Mouse (Mus musculus): ENCODE measurements around the gene Klhl21. TPM values are rescaled to one million over a fixed set of nuclear protein-coding genes. Genes with fewer than 3 reads are reported as not detected.

Gene Klhl21
- polyA plus RNA-seq, 1 experiment from 2014 or later: 10.6 TPM

GRCm38 (mm10) chr4:152011171-152011760 lies 2.7 kb downstream of the Klhl21 start:
- peak overlapping the region; percentile 79 for H3K4me3 ChIP-seq (replicated peaks)
- no peak for ATAC-seq
- peaks cover 38% of the 10 kb centered on the region for H3K4me1 ChIP-seq (replicated peaks)
- H3K27ac ChIP-seq: 0 out of 2 replicates have a peak overlapping the region, but pooled peaks have one; percentile 29
- H3K4me2 ChIP-seq (replicated peaks): peak overlapping the region; percentile 96
- 77% methylated on average over 8 of the region's 8 CpGs for WGBS
- H3K9me3 ChIP-seq: no peaks in the 10 kb centered on the region
- peaks cover 10% of the 10 kb centered on the region for H3K36me3 ChIP-seq
- no peaks in the 10 kb centered on the region for H3K27me3 ChIP-seq (replicated peaks)
- H3K9ac ChIP-seq: peak overlapping the region; percentile 65; the same call in 1 of the 2 replicates

DNA sequence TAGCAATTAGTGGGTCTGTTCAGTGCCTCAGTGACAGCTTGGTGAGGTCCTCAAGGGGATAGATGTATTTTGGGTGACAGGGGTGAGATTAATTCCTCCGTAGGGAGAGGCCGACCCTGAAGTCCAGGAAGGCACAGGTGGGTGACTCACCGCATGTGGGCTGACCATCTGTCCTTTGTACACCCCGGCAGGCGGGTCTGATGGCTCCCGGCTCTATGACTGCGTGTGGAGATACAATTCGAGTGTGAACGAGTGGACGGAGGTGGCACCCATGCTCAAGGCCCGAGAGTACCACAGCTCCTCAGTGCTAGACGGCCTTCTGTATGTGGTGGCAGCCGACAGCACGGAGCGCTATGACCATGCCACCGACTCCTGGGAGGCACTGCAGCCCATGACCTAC lies 3.5 kb downstream of the Klhl21 start:
- no peaks in the 10 kb centered on the region for H3K9me3 ChIP-seq
- WGBS: 90% methylated on average over 16 of the region's 16 CpGs
- no peak for ATAC-seq

DNA sequence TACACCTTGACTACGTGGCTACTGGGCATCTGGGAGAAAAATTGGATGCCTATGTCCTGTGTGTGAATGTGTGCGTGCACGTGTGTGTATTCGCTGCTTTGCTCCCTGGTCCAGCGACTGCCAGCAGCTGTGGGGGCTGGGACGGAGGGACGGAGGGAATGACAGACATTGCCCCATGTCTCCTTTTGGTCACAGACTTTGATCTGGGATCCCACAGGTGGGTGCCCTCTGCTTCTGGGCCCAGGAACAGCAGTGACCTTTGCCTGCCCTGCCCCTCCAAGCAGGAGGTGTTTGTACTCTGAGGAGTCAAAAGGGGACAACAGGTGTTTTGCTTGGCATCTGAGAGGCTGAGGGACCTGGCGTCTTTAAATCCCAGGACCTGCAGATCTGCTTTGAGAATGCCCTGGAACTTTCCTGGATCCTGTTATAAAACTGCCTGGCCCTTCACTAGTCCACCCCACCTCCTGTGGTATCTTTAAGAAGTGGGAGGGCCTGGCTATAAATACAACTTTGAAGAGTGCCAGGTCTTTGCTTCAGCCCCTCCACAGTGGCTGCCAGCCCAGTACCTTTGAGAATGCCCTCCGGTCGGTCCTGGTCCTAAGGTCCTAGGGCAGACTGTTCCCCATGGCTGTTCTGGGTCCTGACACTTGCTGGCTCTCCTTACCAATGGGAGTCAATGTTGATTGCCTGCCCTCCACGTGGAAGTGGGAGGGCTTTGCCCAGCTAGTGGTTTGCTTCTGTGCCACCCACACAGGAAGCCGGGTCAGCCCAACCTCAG lies 4.6 kb downstream of the Klhl21 start:
- no peak overlapping the region for H3K4me3 ChIP-seq (replicated peaks)
- 82% methylated on average over 12 of the region's 12 CpGs for WGBS
- H3K4me1 ChIP-seq (replicated peaks): peaks cover 27% of the 10 kb centered on the region
- no peak for ATAC-seq
- peaks cover 12% of the 10 kb centered on the region for H3K36me3 ChIP-seq
- no peaks in the 10 kb centered on the region for H3K9me3 ChIP-seq
- no peaks in the 10 kb centered on the region for H3K27me3 ChIP-seq (replicated peaks)
- no peak overlapping the region for H3K4me2 ChIP-seq (replicated peaks)
- H3K27ac ChIP-seq: no peak overlapping the region
- H3K9ac ChIP-seq: no peak overlapping the region

More for the DNA sequence above, 3.5 kb downstream of the Klhl21 start:
- Histone ChIP-seq H3K4me1 (replicated peaks) (peaks cover 38% of the 10 kb centered on the region), H3K4me3 (replicated peaks) (no peak overlapping the region), H3K27ac (no peak overlapping the region), H3K4me2 (replicated peaks) (peak overlapping the region; percentile 96; the same call in 1 of the 2 replicates), H3K36me3 (peaks cover 10% of the 10 kb centered on the region), H3K27me3 (replicated peaks) (no peaks in the 10 kb centered on the region), H3K9ac (no peak overlapping the region)

DNA sequence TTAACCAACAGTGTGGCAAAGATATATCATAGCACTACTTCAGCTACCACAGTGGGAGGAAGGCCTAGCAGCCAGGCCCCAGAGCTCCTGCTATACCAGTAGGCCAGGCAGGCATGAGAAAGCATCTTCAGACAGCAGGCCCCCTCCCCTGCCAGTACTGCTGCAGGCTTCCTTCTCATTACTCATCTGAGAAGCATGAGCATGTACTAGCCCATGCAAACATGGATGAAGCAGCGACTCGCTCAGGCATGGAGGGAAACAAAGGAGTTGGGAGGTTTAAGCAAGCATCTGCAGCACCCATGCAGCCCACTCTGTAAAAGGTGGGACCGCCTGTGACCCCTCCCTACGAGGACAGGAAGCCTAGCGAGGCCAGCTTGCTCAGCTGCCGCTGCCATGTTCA lies 10.5 kb downstream of the Klhl21 start:
- peaks cover 54% of the 10 kb centered on the region for H3K36me3 ChIP-seq
- ATAC-seq: no peak
- no peak overlapping the region for H3K4me2 ChIP-seq (replicated peaks)
- no peak overlapping the region for H3K4me3 ChIP-seq (replicated peaks)
- H3K27ac ChIP-seq: no peak overlapping the region
- WGBS: 86% methylated on average over 6 of the region's 6 CpGs
- 0 out of 2 replicates have a peak, but pooled peaks cover 9% of the 10 kb centered on the region for H3K4me1 ChIP-seq (replicated peaks)
- no peaks in the 10 kb centered on the region for H3K9me3 ChIP-seq
- no peak overlapping the region for H3K9ac ChIP-seq
- H3K27me3 ChIP-seq (replicated peaks): no peaks in the 10 kb centered on the region

GRCm38 (mm10) chr4:152020024-152020423 lies 11.4 kb downstream of the Klhl21 start:
- Histone ChIP-seq H3K9ac (no peak overlapping the region), H3K27ac (no peak overlapping the region), H3K4me3 (replicated peaks) (no peak overlapping the region), H3K36me3 (peaks cover 50% of the 10 kb centered on the region), H3K4me1 (replicated peaks) (peaks cover 17% of the 10 kb centered on the region), H3K4me2 (replicated peaks) (no peak overlapping the region), H3K27me3 (replicated peaks) (no peaks in the 10 kb centered on the region), H3K9me3 (no peaks in the 10 kb centered on the region)
- no peak for ATAC-seq
- 89% methylated on average over 21 of the region's 21 CpGs for WGBS

DNA sequence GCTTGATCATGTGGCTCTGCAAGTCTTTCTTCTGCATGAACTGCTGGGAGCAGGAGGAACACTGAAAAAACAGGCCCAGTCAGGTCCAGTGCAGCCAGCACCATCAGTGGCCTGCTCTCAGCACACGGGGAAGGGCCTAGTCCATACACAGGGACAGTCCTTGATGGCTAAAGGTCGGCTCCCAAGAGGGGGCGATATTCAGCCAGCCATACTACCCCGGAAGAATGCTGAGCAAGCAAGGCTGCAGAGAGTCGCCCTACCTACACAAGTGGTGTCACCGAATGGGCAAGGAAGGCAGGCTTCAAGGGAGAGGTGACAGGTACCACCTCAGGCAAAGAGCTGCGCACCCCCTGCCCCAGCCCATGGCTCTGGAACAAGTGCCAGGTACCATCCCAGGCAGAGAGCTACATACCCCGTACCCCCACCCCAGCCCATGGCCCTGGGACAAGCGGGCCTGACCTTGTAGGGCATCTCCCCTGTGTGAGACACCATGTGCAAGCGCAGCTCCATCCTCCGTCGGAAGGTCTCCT lies 13.0 kb downstream of the Klhl21 start:
- H3K27me3 ChIP-seq (replicated peaks): no peaks in the 10 kb centered on the region
- H3K4me3 ChIP-seq (replicated peaks): no peak overlapping the region
- peaks cover 34% of the 10 kb centered on the region for H3K4me1 ChIP-seq (replicated peaks)
- peaks cover 44% of the 10 kb centered on the region for H3K36me3 ChIP-seq
- H3K27ac ChIP-seq: no peak overlapping the region
- 76% methylated on average over 12 of the region's 12 CpGs for WGBS
- H3K4me2 ChIP-seq (replicated peaks): no peak overlapping the region
- no peak overlapping the region for H3K9ac ChIP-seq
- no peaks in the 10 kb centered on the region for H3K9me3 ChIP-seq
- no peak for ATAC-seq

DNA sequence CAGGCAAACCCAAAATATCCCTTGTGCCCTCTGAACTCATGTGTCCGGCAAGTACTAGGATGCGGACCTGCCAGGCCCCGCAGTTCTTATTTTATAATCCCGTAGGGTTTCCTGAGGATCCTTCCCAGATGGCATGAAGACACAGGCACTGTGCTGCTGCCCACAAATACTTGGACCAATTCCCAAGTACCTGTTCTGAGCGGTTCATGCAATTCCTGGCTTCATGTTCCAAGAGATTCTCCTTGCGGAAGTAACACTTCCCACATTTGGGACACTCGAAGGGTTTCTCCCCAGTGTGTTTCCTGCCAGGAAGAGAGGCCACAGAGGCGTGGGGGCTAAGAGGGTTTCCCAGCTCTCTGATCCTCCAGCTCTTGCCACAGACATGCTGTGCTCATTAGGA lies 13.9 kb downstream of the Klhl21 start:
- Histone ChIP-seq H3K4me3 (replicated peaks) (no peak overlapping the region), H3K36me3 (peaks cover 44% of the 10 kb centered on the region), H3K27ac (no peak overlapping the region), H3K4me2 (replicated peaks) (no peak overlapping the region), H3K4me1 (replicated peaks) (peaks cover 37% of the 10 kb centered on the region), H3K9me3 (no peaks in the 10 kb centered on the region), H3K27me3 (replicated peaks) (no peaks in the 10 kb centered on the region), H3K9ac (no peak overlapping the region)
- WGBS: 86% methylated on average over 8 of the region's 8 CpGs
- ATAC-seq: no peak

GRCm38 (mm10) chr4:152024525-152024924 lies 15.9 kb downstream of the Klhl21 start:
- H3K9me3 ChIP-seq: no peaks in the 10 kb centered on the region
- no peak overlapping the region for H3K4me3 ChIP-seq (replicated peaks)
- no peak overlapping the region for H3K4me2 ChIP-seq (replicated peaks)
- peaks cover 33% of the 10 kb centered on the region for H3K36me3 ChIP-seq
- ATAC-seq: no peak
- 90% methylated on average over 11 of the region's 11 CpGs for WGBS
- H3K4me1 ChIP-seq (replicated peaks): peaks cover 48% of the 10 kb centered on the region
- no peak overlapping the region for H3K27ac ChIP-seq
- no peak overlapping the region for H3K9ac ChIP-seq
- no peaks in the 10 kb centered on the region for H3K27me3 ChIP-seq (replicated peaks)

DNA sequence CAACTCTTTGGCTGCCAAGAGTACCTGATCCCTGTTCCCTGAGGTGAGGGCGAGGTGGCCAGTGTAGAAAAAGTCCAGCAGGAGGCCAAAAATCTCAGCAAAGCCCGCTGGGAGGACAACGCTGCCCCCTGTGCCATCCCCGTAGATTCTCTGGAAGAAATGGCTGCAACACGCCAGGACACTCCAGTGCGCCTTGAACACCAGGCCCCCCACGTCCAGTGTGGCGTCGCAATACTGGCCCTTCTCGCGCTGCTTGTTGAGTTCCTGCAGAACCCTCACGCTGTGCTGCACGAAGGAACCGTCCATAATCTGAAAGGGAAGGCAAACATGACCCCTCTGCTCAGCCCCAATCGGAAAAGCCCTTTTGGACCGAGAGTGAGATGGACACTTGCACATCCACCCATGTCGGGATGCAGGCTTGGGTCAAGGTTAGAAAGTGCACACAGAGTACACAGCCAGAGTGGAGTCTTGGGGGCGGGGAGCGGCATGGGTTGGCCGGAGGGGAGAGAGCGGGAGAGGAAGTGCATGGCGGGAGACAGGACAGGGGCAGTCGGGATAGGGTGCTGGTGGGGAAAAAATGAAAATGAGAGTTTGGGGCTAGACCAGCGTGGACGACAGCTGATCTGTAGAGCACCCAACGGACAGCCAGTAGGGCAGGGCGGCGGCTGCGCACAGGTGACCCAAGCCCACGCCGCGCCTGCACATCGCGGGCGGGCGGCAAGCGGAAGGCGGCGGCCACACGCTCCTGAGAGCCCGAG lies 18.3 kb downstream of the Klhl21 start:
- Histone ChIP-seq H3K4me1 (replicated peaks) (peaks cover 48% of the 10 kb centered on the region), H3K27ac (peak overlapping the region; percentile 58), H3K4me2 (replicated peaks) (peak overlapping the region; percentile 97), H3K36me3 (peaks cover 10% of the 10 kb centered on the region; the same call in 1 of the 2 replicates), H3K9me3 (no peaks in the 10 kb centered on the region), H3K27me3 (replicated peaks) (no peaks in the 10 kb centered on the region), H3K4me3 (replicated peaks) (peak overlapping the region; percentile 81), H3K9ac (peak overlapping the region; percentile 87)
- WGBS: 1% methylated on average over 41 of the region's 41 CpGs
- peak; percentile 73 for ATAC-seq

DNA sequence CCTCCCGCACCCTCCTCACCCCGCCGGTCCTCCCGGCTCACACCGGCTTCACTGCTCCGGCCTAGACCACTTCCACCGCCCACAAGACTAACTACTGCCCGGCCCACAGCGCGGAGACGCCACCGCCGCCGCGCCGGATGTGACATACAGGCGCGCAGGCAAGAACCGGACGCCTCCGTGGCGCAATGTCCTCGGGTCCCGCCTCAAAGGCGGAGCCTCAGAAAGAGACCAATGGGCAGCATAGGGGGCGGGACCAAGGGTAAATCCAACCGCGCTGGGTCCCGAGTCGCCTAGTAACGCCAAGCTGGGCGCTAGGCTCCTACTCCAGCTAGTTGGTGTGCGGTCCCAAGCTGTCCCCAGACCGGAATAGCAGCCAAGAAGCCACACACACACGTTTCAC lies 18.9 kb downstream of the Klhl21 start, which contains the start of gene Zbtb48:
TSS of gene Zbtb48 (minus strand) at position 148 of the 400 bp plus-strand sequence.
- peak; percentile 99 for ATAC-seq
- no peaks in the 10 kb centered on the region for H3K27me3 ChIP-seq (replicated peaks)
- peak within 1 kb of the TSS; percentile 87 for H3K9ac ChIP-seq
- peak within 1 kb of the TSS; percentile 81 for H3K4me3 ChIP-seq (replicated peaks)
- under 1% methylated on average over 35 of the region's 35 CpGs for WGBS
- H3K27ac ChIP-seq: peak within 1 kb of the TSS; percentile 58
- H3K9me3 ChIP-seq: no peaks in the 10 kb centered on the region
- H3K4me2 ChIP-seq (replicated peaks): peak within 1 kb of the TSS; percentile 97
- peaks cover 8% of the 10 kb centered on the region; the same call in 1 of the 2 replicates for H3K36me3 ChIP-seq
- H3K4me1 ChIP-seq (replicated peaks): peaks cover 48% of the 10 kb centered on the region

DNA sequence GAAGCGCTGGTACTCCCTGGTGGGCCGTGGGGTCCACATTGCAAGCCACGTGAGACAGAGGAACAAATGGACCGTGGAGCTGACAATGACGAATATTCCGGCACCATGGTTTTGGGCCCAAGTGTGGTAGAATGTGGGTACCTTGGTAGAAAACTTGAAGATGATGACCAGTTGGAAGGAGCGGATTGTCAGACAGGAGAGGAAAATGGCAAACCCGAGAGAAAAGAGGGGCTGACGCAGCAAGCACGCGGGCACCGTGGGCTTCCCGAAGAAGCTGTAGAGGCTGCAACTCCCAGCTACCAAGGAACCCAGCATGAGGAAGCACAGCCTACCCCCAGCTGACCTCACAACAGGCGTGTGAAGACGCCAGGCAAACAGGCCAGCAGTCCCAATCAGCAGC lies 19.9 kb downstream of the Klhl21 start:
- H3K4me2 ChIP-seq (replicated peaks): peak overlapping the region; percentile 97
- no peaks in the 10 kb centered on the region for H3K27me3 ChIP-seq (replicated peaks)
- 62% methylated on average over 15 of the region's 15 CpGs for WGBS
- H3K4me1 ChIP-seq (replicated peaks): peaks cover 45% of the 10 kb centered on the region
- peak overlapping the region; percentile 81; the same call in 1 of the 2 replicates for H3K4me3 ChIP-seq (replicated peaks)
- no peaks in the 10 kb centered on the region for H3K9me3 ChIP-seq
- no peak overlapping the region for H3K27ac ChIP-seq
- H3K9ac ChIP-seq: peak overlapping the region; percentile 87
- ATAC-seq: no peak
- peaks cover under 1% of the 10 kb centered on the region; the same call in 1 of the 2 replicates for H3K36me3 ChIP-seq

GRCm38 (mm10) chr4:152029087-152029486 lies 20.5 kb downstream of the Klhl21 start:
- WGBS: 44% methylated on average over 5 of the region's 5 CpGs
- H3K27me3 ChIP-seq (replicated peaks): no peaks in the 10 kb centered on the region
- H3K9ac ChIP-seq: no peak overlapping the region; the same call in 1 of the 2 replicates
- no peaks in the 10 kb centered on the region for H3K36me3 ChIP-seq
- ATAC-seq: no peak
- H3K4me3 ChIP-seq (replicated peaks): no peak overlapping the region
- no peak overlapping the region for H3K4me2 ChIP-seq (replicated peaks)
- peaks cover 39% of the 10 kb centered on the region for H3K4me1 ChIP-seq (replicated peaks)
- H3K27ac ChIP-seq: no peak overlapping the region
- H3K9me3 ChIP-seq: no peaks in the 10 kb centered on the region
